Mouse (Mus musculus): Measurements from ENCODE around the gene Palm3. TPM values are rescaled to one million over a fixed set of nuclear protein-coding genes. Genes with fewer than 3 reads are reported as not detected.
"Not testable (repeated sequence)": the region's sequence is repeated elsewhere in the genome, so short reads cannot be mapped to it uniquely, and the experiment has no call there.

Palm3 gene
- total RNA-seq, 2 experiments from 2014 or later: 1.7 to 2.7 TPM

GRCm38 (mm10) chr8:83996567-83997505 lies 24.4 kb upstream of the Palm3 start:
- DNase-seq (ENCODE audit: low spot score in 2 of 2): peak; percentile 75 to 79
- intact Hi-C loops (cut with DNase I): loop anchor here (5.0 kb wide), 1 partner anchor 95 kb away; the partner anchor contains the start of gene Adgrl1

DNA sequence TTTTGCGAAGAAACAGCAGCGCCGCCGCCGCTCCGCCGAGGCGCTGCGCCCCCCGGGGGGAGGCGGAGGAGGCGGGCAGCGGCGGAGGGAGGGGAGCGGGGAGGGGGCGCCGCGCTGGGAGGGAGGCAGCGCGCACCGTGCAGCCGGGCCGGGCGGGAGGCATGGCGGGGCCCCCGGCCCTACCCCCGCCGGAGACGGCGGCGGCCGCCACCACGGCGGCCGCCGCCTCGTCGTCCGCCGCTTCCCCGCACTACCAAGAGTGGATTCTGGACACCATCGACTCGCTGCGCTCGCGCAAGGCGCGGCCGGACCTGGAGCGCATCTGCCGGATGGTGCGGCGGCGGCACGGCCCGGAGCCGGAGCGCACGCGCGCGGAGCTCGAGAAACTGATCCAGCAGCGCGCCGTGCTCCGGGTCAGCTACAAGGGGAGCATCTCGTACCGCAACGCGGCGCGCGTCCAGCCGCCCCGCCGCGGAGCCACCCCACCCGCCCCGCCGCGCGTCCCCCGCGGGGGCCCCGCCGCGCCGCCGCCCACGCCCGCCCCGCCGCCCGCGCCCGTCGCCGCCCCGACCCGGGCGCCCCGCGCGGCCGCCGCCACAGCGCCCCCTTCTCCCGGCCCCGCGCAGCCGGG lies 23.6 kb upstream of the Palm3 start, which contains the start of gene Samd1:
Gene Samd1, plus strand, starts transcription at position 162 of the 631 bp plus-strand sequence.
- intact Hi-C loops (cut with DNase I): loop anchor here (5.0 kb wide), 1 partner anchor 95 kb away; the partner anchor contains the start of gene Adgrl1
- peak; percentile 62 to 68 for DNase-seq (ENCODE audit: low spot score in 2 of 2)

DNA sequence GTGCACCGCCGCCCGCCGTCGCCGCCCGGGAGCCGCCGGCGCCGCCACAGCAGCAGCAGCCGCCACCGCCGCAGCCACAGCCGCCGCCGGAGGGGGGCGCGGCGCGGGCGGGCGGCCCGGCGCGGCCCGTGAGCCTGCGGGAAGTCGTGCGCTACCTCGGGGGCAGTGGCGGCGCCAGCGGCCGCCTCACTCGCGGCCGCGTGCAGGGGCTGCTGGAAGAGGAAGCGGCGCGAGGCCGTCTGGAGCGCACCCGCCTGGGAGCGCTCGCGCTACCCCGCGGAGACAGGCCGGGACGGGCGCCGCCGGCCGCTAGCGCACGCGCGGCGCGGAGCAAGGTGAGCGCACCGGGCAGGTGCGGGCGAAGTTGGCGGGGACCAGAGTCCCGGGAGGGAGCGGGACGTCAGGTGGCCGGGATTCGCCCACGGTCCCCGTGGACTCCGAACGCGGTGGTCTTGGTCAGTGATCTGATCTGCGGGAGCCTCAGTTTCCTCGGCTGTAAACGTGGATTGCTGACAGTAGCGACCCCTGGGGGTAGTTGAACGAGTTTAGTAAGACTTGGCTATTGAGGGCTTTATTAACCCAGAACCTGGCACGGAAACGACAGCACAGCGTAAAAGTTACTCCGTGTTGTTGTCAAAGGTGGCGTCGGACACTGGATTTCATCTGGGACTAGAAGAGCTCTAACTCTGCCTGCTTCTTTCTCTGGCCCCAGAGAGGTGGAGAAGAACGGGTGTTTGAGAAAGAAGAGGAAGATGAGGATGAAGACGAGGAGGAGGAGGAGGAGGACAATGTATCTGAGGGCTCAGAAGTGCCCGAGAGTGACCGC lies 22.8 kb upstream of the Palm3 start:
- intact Hi-C loops (cut with DNase I): loop anchor here (5.0 kb wide), 1 partner anchor 96 kb away; the partner anchor contains the start of gene Adgrl1
- peak; percentile 64 to 65 for DNase-seq (ENCODE audit: low spot score in 2 of 2)

- no peak for DNase-seq (ENCODE audit: low spot score in 2 of 2)
Measured at GRCm38 (mm10) chr8:83999057-83999705, 22.1 kb upstream of the Palm3 start.

DNA sequence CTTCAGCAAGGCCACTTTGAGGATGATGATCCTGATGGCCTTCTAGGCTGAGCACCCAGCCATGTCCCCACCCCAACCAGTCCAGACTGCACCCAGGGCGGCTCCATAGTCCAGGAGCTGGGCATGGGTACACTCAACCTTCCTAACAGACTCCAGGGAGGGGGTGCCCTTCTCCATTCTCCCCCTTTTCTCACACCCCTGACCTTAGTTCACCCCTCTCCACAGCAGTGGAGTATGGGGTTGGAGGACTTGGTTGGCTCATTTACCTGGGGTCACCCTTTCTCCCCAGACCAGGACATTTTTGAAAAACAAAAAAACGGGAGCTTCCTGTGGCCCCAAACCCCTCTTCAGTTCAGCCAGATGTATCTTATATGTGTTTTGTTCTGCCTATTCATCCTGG lies 21.4 kb upstream of the Palm3 start:
- intact Hi-C loops (cut with DNase I): loop anchor here (5.0 kb wide), 1 partner anchor 98 kb away; the partner anchor contains the start of gene Adgrl1

More at GRCm38 (mm10) chr8:83999057-83999705, 22.1 kb upstream of the Palm3 start:
- intact Hi-C loops (cut with DNase I): loop anchor here (5.0 kb wide), 1 partner anchor 97 kb away; the partner anchor contains the start of gene Adgrl1

GRCm38 (mm10) chr8:84001281-84002000 lies 19.8 kb upstream of the Palm3 start, which contains the start of gene 1700067K01Rik:
1700067K01Rik (plus strand) TSS chr8:84001502.
- DNase-seq (ENCODE audit: low spot score in 2 of 2): no peak
- intact Hi-C loops (cut with DNase I): no loop called here

More for the DNA sequence above, 21.4 kb upstream of the Palm3 start:
- no peak for DNase-seq (ENCODE audit: low spot score in 2 of 2)

DNA sequence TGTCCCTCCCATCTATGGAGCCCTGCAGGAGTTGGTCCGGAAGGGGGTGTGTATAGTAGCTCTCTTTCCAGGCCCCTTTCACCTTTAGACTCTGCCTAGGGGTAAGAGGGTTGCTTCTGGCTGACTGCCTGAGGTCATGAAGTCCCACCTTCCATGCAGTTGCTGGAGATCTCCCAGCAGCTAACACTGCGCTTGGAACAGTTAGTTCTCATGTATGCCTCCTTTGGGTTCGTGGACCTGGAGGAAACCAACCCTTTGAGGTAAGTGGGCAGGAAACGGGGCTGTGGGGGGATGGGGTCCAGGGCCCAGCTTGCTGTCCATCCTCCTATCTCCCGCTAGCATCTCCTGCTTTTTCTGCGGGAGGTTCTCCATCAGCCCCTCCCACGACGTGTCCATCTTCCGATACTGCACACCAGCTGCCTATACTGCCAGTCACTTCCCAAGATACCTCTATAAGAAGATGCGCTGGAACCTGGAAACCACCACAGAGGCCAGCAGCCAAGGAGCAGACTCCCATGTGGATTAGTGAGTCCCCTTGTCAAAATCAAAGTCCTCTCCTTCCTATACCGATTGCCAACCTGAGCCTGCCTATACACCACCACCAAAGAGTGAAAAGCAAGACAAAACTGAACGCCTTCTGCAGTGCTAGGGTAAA lies 18.2 kb upstream of the Palm3 start:
- intact Hi-C loops (cut with DNase I): no loop called here

GRCm38 (mm10) chr8:84003612-84004246 lies 17.5 kb upstream of the Palm3 start:
- intact Hi-C loops (cut with DNase I): no loop called here
- no peak for DNase-seq (ENCODE audit: low spot score in 2 of 2)

More for the DNA sequence above, 18.2 kb upstream of the Palm3 start:
- DNase-seq (ENCODE audit: low spot score in 2 of 2): no peak

DNA sequence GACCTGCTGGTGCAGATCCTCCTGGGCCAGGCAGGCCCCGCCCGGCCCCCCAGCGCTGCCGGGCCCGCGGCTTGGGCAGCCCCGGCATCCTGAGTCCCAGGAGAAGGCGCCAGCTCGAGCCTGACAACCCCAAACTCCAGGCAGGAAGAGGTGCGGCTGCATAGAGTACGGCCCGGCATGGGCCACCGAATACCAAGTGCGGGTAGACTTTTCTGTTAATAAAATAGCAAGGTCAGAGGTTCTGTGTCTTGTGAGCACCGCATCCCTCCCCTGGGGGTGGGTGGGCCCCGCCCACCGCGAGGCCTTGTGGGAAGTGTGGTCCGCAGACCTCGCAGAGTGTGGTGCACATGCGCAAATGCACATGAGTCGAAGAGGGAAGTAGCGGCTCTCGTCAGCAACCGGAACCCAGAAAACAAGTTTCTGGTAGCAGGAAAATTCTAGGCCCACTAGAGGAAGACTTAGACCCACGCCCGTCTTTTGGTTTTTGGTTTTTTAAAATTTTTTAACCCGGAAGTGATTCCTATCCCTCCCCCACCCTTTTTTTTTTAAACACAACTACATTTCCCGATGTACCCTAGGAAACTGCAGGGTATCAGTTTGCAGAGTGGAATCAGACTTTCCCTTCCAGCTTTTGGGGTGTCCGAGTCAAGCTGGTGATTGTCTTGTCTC lies 16.6 kb upstream of the Palm3 start:
- DNase-seq (ENCODE audit: low spot score in 2 of 2): peak; percentile 92 to 93
- intact Hi-C loops (cut with DNase I): no loop called here

GRCm38 (mm10) chr8:84005502-84005901 lies 15.8 kb upstream of the Palm3 start:
- intact Hi-C loops (cut with DNase I); DNase-seq (ENCODE audit: low spot score in 2 of 2): not testable (repeated sequence)

DNA sequence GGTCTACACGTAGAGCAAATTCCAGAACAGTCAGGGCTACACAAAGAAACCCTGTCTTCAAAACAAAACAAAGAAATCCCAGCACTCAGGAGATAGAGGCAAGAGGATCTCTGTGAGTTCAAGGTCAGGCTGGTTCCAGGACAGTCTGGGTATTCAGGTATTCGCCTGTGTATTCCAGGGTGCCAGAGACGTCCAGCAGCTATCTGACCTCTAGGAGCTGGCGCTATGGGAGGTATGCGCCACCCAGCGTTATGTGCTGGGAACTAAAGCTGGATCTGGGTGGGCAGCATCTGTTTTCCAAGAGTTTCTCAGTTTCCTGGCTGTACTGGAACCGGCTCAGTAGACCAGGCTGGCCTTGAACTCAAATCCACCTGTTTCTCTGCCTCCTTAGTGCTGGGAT lies 12.9 kb upstream of the Palm3 start:
- DNase-seq (ENCODE audit: low spot score in 2 of 2): no peak
- intact Hi-C loops (cut with DNase I): no loop called here

- intact Hi-C loops (cut with DNase I): loop anchor here (5.0 kb wide), 1 partner anchor 57 kb away; the partner anchor contains the start of genes Gm10643 and Rfx1
- DNase-seq (ENCODE audit: low spot score in 2 of 2): peak; percentile 83 to 84
Measured at GRCm38 (mm10) chr8:84009876-84010275, 11.4 kb upstream of the Palm3 start.

DNA sequence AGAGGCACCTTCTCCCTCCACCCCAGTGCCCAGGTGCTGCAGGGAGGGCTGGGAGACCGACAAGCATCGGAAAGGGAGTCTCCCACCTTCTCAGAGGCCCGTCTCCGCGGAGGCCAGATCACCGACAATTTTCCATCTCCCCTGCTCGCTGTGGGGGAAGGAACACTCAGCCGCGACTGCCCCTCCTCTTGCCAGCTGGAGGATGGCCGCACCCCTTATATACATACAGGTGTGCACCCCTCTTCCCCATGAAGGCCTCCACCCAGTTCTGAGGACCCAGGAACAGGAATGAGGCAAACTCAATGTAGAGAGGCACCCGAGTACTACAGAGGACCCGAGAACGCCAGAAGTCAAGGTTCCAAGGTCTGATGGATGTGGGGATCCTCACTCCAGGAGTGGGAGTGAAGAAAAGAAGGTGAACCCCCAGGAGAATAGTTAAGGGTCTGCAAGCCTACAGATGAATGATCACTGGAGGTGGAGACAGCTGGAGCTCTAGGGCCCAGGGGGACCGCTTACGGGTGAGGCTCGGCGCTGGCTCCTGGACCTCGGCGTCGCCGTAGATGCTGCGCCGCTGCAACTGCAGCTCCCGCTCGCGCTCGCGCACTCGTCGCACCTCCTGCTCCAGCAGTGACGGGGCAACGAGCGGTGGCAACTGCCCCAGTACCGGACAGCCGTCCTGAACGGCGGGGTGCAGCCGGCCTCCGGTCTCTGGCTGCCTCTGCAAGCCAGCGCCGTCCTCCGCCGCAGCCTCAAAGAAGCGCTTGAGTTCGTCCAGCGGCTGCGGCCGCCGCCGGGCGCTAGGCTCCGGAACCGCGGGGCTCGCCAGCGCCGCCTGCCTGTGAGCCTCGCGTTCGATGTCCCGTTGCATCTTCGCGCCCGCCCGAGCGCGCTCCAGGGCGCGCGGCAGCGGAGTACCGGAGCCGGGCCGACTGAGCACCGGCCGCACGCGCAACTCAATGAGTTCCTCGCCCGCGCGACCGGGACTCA lies 10.4 kb upstream of the Palm3 start:
- intact Hi-C loops (cut with DNase I): loop anchor here (5.0 kb wide), 1 partner anchor 56 kb away; the partner anchor contains the start of genes Gm10643 and Rfx1
- DNase-seq (ENCODE audit: low spot score in 2 of 2): peak; percentile 65

DNA sequence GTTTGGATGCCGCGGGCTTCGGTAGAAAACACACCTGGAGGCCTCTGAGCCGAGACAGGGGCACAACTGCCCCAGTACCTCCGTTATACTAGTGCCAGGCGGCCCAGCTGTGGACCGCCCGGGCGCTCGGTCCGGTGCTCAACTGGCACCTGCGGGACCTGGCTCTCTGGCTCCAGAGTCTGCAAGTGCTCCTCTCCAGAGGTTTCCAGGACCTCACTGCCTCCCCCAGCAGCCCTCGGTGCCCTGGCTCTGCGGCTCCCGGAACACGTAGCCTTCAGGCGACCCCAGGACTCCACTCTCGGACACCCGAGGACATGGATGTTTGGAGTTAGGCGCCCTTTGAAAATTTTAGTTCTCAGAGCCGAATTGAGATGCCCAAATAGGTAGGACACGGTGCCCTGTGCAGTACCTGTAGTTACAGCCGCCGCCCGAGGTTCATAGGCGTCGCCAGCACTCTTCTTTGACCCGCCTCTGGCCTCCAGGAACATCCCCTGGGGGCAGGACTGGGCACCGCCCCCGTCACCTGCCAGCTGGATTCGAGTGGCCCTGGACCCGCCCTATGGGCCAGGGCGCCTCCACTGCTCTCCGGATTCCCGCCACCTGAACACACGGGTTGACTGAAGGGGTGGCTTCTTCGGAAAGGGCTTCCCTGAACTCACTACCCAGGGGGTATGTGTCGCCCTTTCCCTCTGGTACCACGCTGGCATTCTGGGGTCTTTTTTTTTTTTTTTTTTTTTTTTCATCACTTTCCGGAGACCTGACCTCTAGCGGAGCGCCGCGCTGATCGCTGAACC lies 9.4 kb upstream of the Palm3 start, which contains the start of gene 2210011C24Rik:
Gene 2210011C24Rik, minus strand, starts transcription at position 467 of the 794 bp plus-strand sequence.
- intact Hi-C loops (cut with DNase I): loop anchor here (5.0 kb wide), 1 partner anchor 55 kb away; the partner anchor contains the start of genes Gm10643 and Rfx1
- no peak for DNase-seq (ENCODE audit: low spot score in 2 of 2)

Measured in left cerebral cortex, postnatal 36 days (tissue).